Mouse (Mus musculus) layer of hippocampus, adult 8-10 months (tissue): ENCODE data around the gene Tmem121. TPM values are rescaled to one million over a fixed set of nuclear protein-coding genes. Genes with fewer than 3 reads are reported as not detected.

Experiments
- DNase-seq, 2 experiments: peaks; one replicate each; pipeline ENCODE4 v3.0.0; 2022; ENCODE audit warnings: low spot score in 2 of 2
- total RNA-seq, 4 experiments: library from RNA; stranded (reverse); gene quantifications; 2 replicates each; pipeline ENCODE4 v1.2.4; 2022

The Tmem121 gene
- 10 to 100 TPM; 17.9 to 23.1 (median 19.9) TPM for total RNA-seq

- no peak for DNase-seq
These were observed at the start of gene Tmem121 for GRCm38 (mm10) chr12:113185442-113186291. Tmem121 (plus strand) TSS chr12:113185930.

GRCm38 (mm10) chr12:113136492-113137020 lies 49.2 kb upstream of the Tmem121 start:
- DNase-seq: no peak

- DNase-seq: no peak
These were observed 48.2 kb upstream of the Tmem121 start for GRCm38 (mm10) chr12:113137260-113138213.

DNA sequence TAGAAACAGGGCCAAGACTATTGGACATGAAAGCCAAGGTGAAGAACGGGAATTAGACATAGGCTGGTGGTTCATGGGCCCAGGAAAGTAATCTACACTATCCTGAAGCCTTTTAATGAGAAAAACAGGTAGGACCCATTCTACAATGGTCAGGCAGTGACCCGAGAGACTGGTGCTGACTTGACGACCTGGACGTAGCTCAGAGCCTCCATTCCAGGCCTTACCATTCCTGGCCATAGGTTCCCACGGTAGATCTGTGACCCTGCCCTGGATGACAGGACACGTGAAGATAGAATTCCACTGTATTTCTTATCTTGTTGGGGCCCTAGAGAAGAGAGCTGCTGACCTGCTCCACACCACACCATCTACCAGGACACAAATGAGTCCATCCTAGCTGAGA lies 47.4 kb upstream of the Tmem121 start:
- no peak for DNase-seq

GRCm38 (mm10) chr12:113138901-113139864 lies 46.5 kb upstream of the Tmem121 start:
- no peak for DNase-seq

GRCm38 (mm10) chr12:113139908-113140615 lies 45.7 kb upstream of the Tmem121 start, which contains the start of gene Crip2:
Crip2 (plus strand) TSS chr12:113140236.
- DNase-seq: peak; percentile 90 to 91

- DNase-seq: peak in 1 of 2 experiments; percentile 39
These were observed 44.9 kb upstream of the Tmem121 start for GRCm38 (mm10) chr12:113140616-113141411.

- DNase-seq: no peak
These were observed 44.2 kb upstream of the Tmem121 start for GRCm38 (mm10) chr12:113141531-113141973.

GRCm38 (mm10) chr12:113142021-113142975 lies 43.4 kb upstream of the Tmem121 start:
- peak; percentile 63 to 77 for DNase-seq

GRCm38 (mm10) chr12:113143164-113143563 lies 42.6 kb upstream of the Tmem121 start:
- DNase-seq: no peak

GRCm38 (mm10) chr12:113144001-113144756 lies 41.6 kb upstream of the Tmem121 start:
- peak in 1 of 2 experiments; percentile 46 for DNase-seq

DNA sequence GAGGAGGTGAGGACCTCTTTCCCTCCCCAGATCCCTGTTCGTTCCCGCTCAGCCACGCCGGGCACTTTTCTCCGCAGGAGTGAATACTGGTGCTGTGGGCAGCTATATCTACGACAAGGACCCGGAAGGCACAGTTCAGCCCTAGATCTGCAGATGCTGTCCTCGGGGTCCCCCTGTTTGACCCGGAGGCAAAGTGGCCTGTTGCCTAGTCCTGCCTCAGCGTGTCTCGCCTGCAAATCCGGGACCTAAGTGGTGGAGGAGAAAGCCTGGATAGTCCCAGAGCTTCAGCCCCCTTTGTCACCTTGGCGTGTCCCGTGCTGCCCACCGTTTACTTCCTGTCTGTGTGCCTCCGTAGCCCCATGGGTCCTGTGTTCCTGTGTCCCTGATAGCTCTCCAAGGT lies 40.8 kb upstream of the Tmem121 start:
- no peak for DNase-seq

GRCm38 (mm10) chr12:113145591-113145990 lies 40.1 kb upstream of the Tmem121 start:
- no peak for DNase-seq

DNA sequence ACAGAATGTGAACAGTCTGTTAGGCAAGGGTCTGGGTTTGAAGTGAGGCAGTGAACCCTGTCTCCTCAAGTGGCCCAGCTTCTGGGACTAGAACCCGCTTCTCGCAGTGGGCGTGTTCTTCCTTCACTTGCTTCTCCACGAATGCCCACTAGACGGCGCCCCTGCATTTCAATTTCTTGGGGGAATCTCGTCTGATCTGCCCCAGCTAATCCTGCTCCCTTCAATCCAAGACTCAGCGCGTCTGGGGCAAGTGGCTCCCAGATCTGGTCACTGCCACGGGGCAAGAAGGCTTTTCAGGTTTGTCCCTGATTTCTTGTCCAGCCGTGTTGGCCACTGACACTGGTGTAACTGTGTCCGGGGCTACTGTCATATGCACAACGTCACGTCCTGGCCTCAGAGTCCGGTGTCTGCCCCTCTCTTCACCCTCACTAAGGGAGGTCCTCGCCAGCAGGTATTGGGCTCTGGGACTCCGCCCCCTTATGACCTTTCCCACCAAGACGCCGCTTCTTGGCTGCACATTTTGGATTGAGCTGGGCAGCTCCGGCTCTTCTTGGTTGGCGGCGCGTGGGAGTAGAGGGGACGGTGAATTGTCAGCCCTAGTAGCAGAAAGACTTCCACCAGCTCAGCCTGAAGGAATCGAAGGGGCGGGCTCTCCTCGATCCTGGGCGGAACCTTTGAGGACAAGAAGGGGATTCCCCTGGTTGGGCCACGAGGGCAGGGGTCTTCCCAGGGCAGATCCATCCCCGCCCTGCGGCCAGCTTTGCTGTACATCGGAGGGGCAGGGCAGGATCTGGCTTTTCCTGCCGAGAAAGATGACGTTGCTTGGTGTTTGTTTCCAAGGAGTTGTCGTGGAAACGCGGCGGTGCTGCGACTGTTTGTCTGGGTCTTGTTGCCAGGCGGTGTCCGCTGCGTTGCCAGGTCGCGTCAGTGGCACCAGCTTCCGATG lies 39.3 kb upstream of the Tmem121 start, which contains the start of gene Crip1:
Crip1 (plus strand) TSS at position 205 of the 946 bp plus-strand sequence.
- DNase-seq: peak; percentile 85

- DNase-seq: no peak
These were observed 38.2 kb upstream of the Tmem121 start for GRCm38 (mm10) chr12:113147481-113147880.
